Mouse (Mus musculus): ENCODE results near the gene Natd1.

Natd1 gene

GRCm38 (mm10) chr11:60932503-60933020, 18.0 kb upstream of the Natd1 start:
- no peak for DNase-seq (ENCODE audit: extremely low read depth, insufficient read length, low spot score)

GRCm38 (mm10) chr11:60931869-60932481, 17.4 kb upstream of the Natd1 start, which contains the start of gene Map2k3:
TSS of gene Map2k3 (plus strand) at chr11:60932033.
- peak; percentile 95 for DNase-seq (ENCODE audit: extremely low read depth, insufficient read length, low spot score)

GRCm38 (mm10) chr11:60931282-60931868, 16.8 kb upstream of the Natd1 start:
- DNase-seq (ENCODE audit: extremely low read depth, insufficient read length, low spot score) = no peak

- DNase-seq (ENCODE audit: extremely low read depth, insufficient read length, low spot score) = peak; percentile 77
Measured at GRCm38 (mm10) chr11:60930724-60931281, 16.3 kb upstream of the Natd1 start.

GRCm38 (mm10) chr11:60927264-60927663, 12.7 kb upstream of the Natd1 start:
- peak; percentile 49 for DNase-seq (ENCODE audit: extremely low read depth, insufficient read length, low spot score)

- no peak for DNase-seq (ENCODE audit: extremely low read depth, insufficient read length, low spot score)
Measured at GRCm38 (mm10) chr11:60924981-60925380, 10.4 kb upstream of the Natd1 start.

- DNase-seq (ENCODE audit: extremely low read depth, insufficient read length, low spot score) = no peak
Measured at GRCm38 (mm10) chr11:60924498-60924897, 9.9 kb upstream of the Natd1 start.

- DNase-seq (ENCODE audit: extremely low read depth, insufficient read length, low spot score) = no peak
Measured at GRCm38 (mm10) chr11:60922964-60923363, 8.4 kb upstream of the Natd1 start.

- DNase-seq (ENCODE audit: extremely low read depth, insufficient read length, low spot score) = no peak
Measured at GRCm38 (mm10) chr11:60922195-60922594, 7.6 kb upstream of the Natd1 start.

GRCm38 (mm10) chr11:60920021-60920420, 5.5 kb upstream of the Natd1 start:
- no peak for DNase-seq (ENCODE audit: extremely low read depth, insufficient read length, low spot score)

GRCm38 (mm10) chr11:60915201-60915600, 651 bp upstream of the Natd1 start:
- DNase-seq (ENCODE audit: extremely low read depth, insufficient read length, low spot score) = no peak

- DNase-seq (ENCODE audit: extremely low read depth, insufficient read length, low spot score) = peak; percentile 91
Measured at GRCm38 (mm10) chr11:60913301-60914196, 1.0 kb downstream of the Natd1 start.

GRCm38 (mm10) chr11:60912525-60912973, 2.0 kb downstream of the Natd1 start:
- DNase-seq (ENCODE audit: extremely low read depth, insufficient read length, low spot score) = no peak

GRCm38 (mm10) chr11:60909626-60910025, 4.9 kb downstream of the Natd1 start:
- DNase-seq (ENCODE audit: extremely low read depth, insufficient read length, low spot score) = no peak

GRCm38 (mm10) chr11:60908073-60908472, 6.5 kb downstream of the Natd1 start:
- no peak for DNase-seq (ENCODE audit: extremely low read depth, insufficient read length, low spot score)

GRCm38 (mm10) chr11:60906449-60906848, 8.1 kb downstream of the Natd1 start:
- DNase-seq (ENCODE audit: extremely low read depth, insufficient read length, low spot score) = no peak

GRCm38 (mm10) chr11:60905407-60906120, 9.0 kb downstream of the Natd1 start:
- no peak for DNase-seq (ENCODE audit: extremely low read depth, insufficient read length, low spot score)

- DNase-seq (ENCODE audit: extremely low read depth, insufficient read length, low spot score) = no peak
Measured at GRCm38 (mm10) chr11:60903661-60904061, 10.9 kb downstream of the Natd1 start.

- DNase-seq (ENCODE audit: extremely low read depth, insufficient read length, low spot score) = no peak
Measured at GRCm38 (mm10) chr11:60902486-60902885, 12.1 kb downstream of the Natd1 start.

GRCm38 (mm10) chr11:60902001-60902400, 12.5 kb downstream of the Natd1 start:
- no peak for DNase-seq (ENCODE audit: extremely low read depth, insufficient read length, low spot score)
